Mouse (Mus musculus) CH12.LX (cell line): ENCODE data around the gene 1700056E22Rik. TPM values are rescaled to one million over a fixed set of nuclear protein-coding genes. Genes with fewer than 3 reads are reported as not detected.

Experiments used
- DNase-seq: peaks from one replicate; pipeline ENCODE4 v3.0.0-alpha.2; 2013; ENCODE audit errors: extremely low read depth
- H3K27ac ChIP-seq: 2 replicates; pipeline ENCODE4 v1.5.1; 2012; ENCODE audit warnings: low read depth, mild to moderate bottlenecking, control low read depth, moderate library complexity; ENCODE audit not compliant: insufficient read depth
- H3K27me3 ChIP-seq: replicated peaks from 2 replicates; pipeline ENCODE3; 2012; ENCODE audit warnings: inconsistent platforms
- H3K36me3 ChIP-seq, 2 experiments: replicated peaks in 1 of 2; 2 replicates each; pipeline versions ENCODE3 to v1.6.1; 2012; ENCODE audit warnings: inconsistent platforms in 1 of 2, low read length in 1 of 2, mild to moderate bottlenecking in 1 of 2, mixed read lengths in 1 of 2, moderate library complexity in 1 of 2; ENCODE audit not compliant: control insufficient read depth in 1 of 2, insufficient read depth in 1 of 2
- H3K4me1 ChIP-seq, 2 experiments: 2 replicates each; pipeline ENCODE4 v1.6.1; 2012; ENCODE audit warnings: inconsistent platforms in 1 of 2, moderate library complexity in 1 of 2; ENCODE audit not compliant: insufficient read depth in 2 of 2, control insufficient read depth in 1 of 2
- H3K4me2 ChIP-seq: 2 replicates; pipeline ENCODE4 v1.6.1; 2012; ENCODE audit warnings: low read depth, mild to moderate bottlenecking, control low read depth; ENCODE audit not compliant: poor library complexity, insufficient read depth, severe bottlenecking
- H3K4me3 ChIP-seq, 3 experiments: fragments of 150-350 bp in 1 of 3; sonication (generic) in 1 of 3; replicated peaks in 1 of 3; 2 replicates each; pipeline versions ENCODE3 to v1.5.1; 2011 to 2012; ENCODE audit warnings: low read depth in 2 of 3, low read length in 2 of 3, mild to moderate bottlenecking in 2 of 3, moderate library complexity in 2 of 3, control low read depth in 1 of 3, improper control_type of control experiment in 1 of 3, inconsistent platforms in 1 of 3, mixed read lengths in 1 of 3; ENCODE audit not compliant: poor library complexity in 1 of 3
- H3K79me2 ChIP-seq: replicated peaks from 2 replicates; pipeline ENCODE4 v1.6.1; 2012; ENCODE audit warnings: mild to moderate bottlenecking, moderate library complexity; ENCODE audit not compliant: control insufficient read depth, poor library complexity, insufficient read depth, severe bottlenecking; ENCODE audit errors: extremely low read depth
- H3K9ac ChIP-seq: 2 replicates; pipeline ENCODE4 v1.6.1; 2012; ENCODE audit warnings: low read depth, mild to moderate bottlenecking, control low read depth, moderate library complexity; ENCODE audit not compliant: insufficient read depth
- H3K9me3 ChIP-seq: replicated peaks from 2 replicates; pipeline ENCODE3; 2012; ENCODE audit warnings: low read length, inconsistent platforms, mixed read lengths
- CHD2 ChIP-seq: IDR thresholded peaks from 2 replicates; pipeline ENCODE4 v1.6.1; 2011; ENCODE audit warnings: low read length, improper control_type of control experiment
- CTCF ChIP-seq, 2 experiments: IDR thresholded peaks in 1 of 2; conservative IDR thresholded peaks in 1 of 2; 2 replicates each; pipeline ENCODE4 v1.5.1; 2011 to 2012; ENCODE audit warnings: low read depth in 2 of 2, low read length in 2 of 2, improper control_type of control experiment in 1 of 2, inconsistent platforms in 1 of 2, mild to moderate bottlenecking in 1 of 2, moderate library complexity in 1 of 2
- ELF1 ChIP-seq: IDR thresholded peaks from 2 replicates; pipeline ENCODE4 v1.6.1; 2014; ENCODE audit warnings: low read depth, mild to moderate bottlenecking, inconsistent platforms, low read length, improper control_type of control experiment
- EP300 ChIP-seq: IDR thresholded peaks from 2 replicates; pipeline ENCODE4 v1.6.1; 2011; ENCODE audit warnings: low read length, improper control_type of control experiment
- JUND ChIP-seq: conservative IDR thresholded peaks from 2 replicates; pipeline ENCODE4 v1.6.1; 2011; ENCODE audit warnings: low read depth, low read length, improper control_type of control experiment
- MAFK ChIP-seq: IDR thresholded peaks from 2 replicates; pipeline ENCODE4 v1.6.1; 2011; ENCODE audit warnings: low read length, improper control_type of control experiment; ENCODE audit not compliant: insufficient replicate concordance
- MXI1 ChIP-seq: IDR thresholded peaks from 2 replicates; pipeline ENCODE4 v1.6.1; 2011; ENCODE audit warnings: mild to moderate bottlenecking, low read depth, low read length, improper control_type of control experiment
- PAX5 ChIP-seq: IDR thresholded peaks from 2 replicates; pipeline ENCODE4 v1.6.1; 2012; ENCODE audit warnings: low read length, inconsistent platforms, mixed read lengths
- RAD21 ChIP-seq: IDR thresholded peaks from 2 replicates; pipeline ENCODE4 v1.6.1; 2011; ENCODE audit warnings: low read depth, mild to moderate bottlenecking, low read length, improper control_type of control experiment, moderate library complexity
- RCOR1 ChIP-seq: conservative IDR thresholded peaks from 2 replicates; pipeline ENCODE4 v1.6.1; 2012; ENCODE audit warnings: low read depth, mild to moderate bottlenecking, inconsistent platforms, low read length, improper control_type of control experiment
- SIN3A ChIP-seq: IDR thresholded peaks from 2 replicates; pipeline ENCODE4 v1.6.1; 2012; ENCODE audit warnings: low read length, improper control_type of control experiment, inconsistent platforms
- SMC3 ChIP-seq: IDR thresholded peaks from 2 replicates; pipeline ENCODE4 v1.6.1; 2011; ENCODE audit warnings: low read depth, low read length, improper control_type of control experiment
- TBP ChIP-seq: conservative IDR thresholded peaks from 2 replicates; pipeline ENCODE4 v1.6.1; 2011; ENCODE audit warnings: low read depth, low read length, improper control_type of control experiment
- TCF12 ChIP-seq: IDR thresholded peaks from 2 replicates; pipeline ENCODE4 v1.6.1; 2014; ENCODE audit warnings: low read depth, mild to moderate bottlenecking, inconsistent platforms, low read length, improper control_type of control experiment
- USF1 ChIP-seq: IDR thresholded peaks from 2 replicates; pipeline ENCODE4 v1.6.1; 2014; ENCODE audit warnings: low read depth, mild to moderate bottlenecking, inconsistent platforms, low read length, improper control_type of control experiment
- ZC3H11A ChIP-seq: IDR thresholded peaks from 2 replicates; pipeline ENCODE4 v1.6.1; 2012; ENCODE audit warnings: low read depth, mild to moderate bottlenecking, inconsistent platforms, low read length, improper control_type of control experiment
- ZKSCAN1 ChIP-seq: IDR thresholded peaks from 2 replicates; pipeline ENCODE4 v1.6.1; 2012; ENCODE audit warnings: low read depth, inconsistent platforms, low read length, improper control_type of control experiment, borderline replicate concordance
- ZMIZ1 ChIP-seq: IDR thresholded peaks from 2 replicates; pipeline ENCODE4 v1.6.1; 2012; ENCODE audit warnings: low read depth, mild to moderate bottlenecking, inconsistent platforms, low read length, improper control_type of control experiment
- dilution Hi-C: fragments of 300-500 bp; cut with MboI; formaldehyde crosslinking; loops from 2 replicates; pipeline ENCODE4 v1.14.3; 2020; ENCODE audit warnings: low sequenced_read_pairs; ENCODE audit not compliant: extremely low pct_unique_long_range_greater_than_20kb, extremely low pct_ligation_motif_present
- in situ Hi-C: fragments of 300-500 bp; cut with MboI; formaldehyde crosslinking; loops from 3 replicates; pipeline ENCODE4 v1.14.3; 2019; ENCODE audit warnings: low sequenced_read_pairs, low pct_ligation_motif_present, low pct_unique_long_range_greater_than_20kb, mixed read lengths
- polyA plus RNA-seq: library from polyadenylated mRNA; unstranded; fragments of >175 nt; gene quantifications from 2 replicates; pipeline ENCODE4 v1.2.1, GENCODE M21; 2012; ENCODE audit warnings: low read depth; ENCODE audit not compliant: insufficient read length
- total RNA-seq, 2 experiments: library from RNA; depleted of rRNA; stranded (reverse); fragments of 300-350 nt in 1 of 2; fragments of >200 nt in 1 of 2; gene quantifications; 2 replicates each; pipeline ENCODE4 v1.2.3; 2012 to 2014

1700056E22Rik gene
- total and polyA plus RNA-seq, 3 experiments = 0.25 to 1.0 (median 0.26) TPM

DNA sequence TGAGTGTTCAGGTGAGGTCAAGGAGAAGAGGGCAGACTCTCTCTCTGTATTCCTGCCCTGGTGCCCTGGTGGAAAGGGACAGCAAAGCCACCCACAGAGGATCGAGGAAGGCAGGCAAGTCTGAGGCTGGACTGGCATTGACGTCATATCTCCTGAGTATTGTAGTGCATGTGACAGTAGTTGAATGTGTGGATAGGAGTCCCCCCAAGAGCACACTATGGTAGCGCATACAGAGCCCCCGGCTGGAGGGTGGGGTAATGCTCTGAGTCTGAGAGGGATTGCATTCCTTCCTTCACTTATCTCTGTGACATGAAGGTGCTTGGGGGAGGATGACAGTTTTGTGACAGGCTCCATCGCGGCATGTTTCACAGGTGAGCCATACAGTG, 14.4 kb downstream of the 1700056E22Rik start:
- dilution Hi-C loops = no loop called here

DNA sequence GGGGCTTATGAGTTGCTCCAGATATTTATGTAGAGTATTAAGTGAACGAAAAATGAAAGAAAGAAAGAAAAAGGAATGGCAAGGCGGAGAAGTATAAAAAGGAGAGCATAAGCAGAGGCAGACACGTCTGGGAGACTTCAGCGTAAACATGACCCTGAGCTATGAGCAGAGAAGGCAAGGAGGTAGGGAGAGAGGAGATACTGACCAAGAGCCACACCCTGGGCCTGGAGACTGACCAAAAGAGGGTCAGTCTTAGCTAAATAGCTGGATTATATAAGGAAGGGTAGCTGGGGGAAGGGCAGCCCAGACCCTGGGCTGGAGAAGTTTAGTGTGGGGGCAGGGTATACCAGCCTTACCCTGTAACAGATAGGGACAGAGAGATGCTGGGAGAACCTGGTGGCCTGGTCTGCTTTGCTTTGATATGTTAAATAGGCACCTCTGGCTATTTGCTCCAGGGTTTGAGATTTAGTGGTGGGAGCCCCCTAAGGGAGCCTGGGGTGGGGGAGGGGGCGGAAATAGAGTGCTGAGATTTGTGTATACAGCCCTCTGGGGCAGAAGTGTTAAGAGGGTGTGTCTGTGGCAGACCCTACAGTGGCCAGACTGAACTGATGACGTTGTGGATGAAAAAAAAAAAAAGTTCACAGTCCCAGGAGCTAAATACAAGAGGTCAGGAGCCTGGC, 14.9 kb downstream of the 1700056E22Rik start:
- H3K36me3 ChIP-seq = no peaks in the 10 kb centered on the region
- no peak overlapping the region for H3K27ac ChIP-seq
- dilution Hi-C loops (no loop called here), in situ Hi-C loops (no loop called here)
- H3K4me2 ChIP-seq = no peak overlapping the region
- TF ChIP-seq CTCF (conservative IDR thresholded peaks at IDR 0.05 in 1 of 2, IDR thresholded peaks at IDR 0.05 in 1 of 2; ENCODE audit: low read depth in 2 of 2, low read length in 2 of 2) = no peak
- no peak for TF ChIP-seq TBP
- TF ChIP-seq CHD2 = 0 out of 2 replicates have a peak, but pooled peaks have one; percentile 20
- peaks cover 3 to 58% of the 10 kb centered on the region in 2 experiments; a peak in 3 of 4 replicates for H3K4me1 ChIP-seq
- no peaks in the 10 kb centered on the region for H3K9me3 ChIP-seq
- H3K79me2 ChIP-seq = no peaks in the 10 kb centered on the region
- no peak for DNase-seq
- no peaks in the 10 kb centered on the region for H3K27me3 ChIP-seq
- no peak overlapping the region for H3K9ac ChIP-seq
- H3K4me3 ChIP-seq = no peak overlapping the region

More for the DNA sequence above, 14.4 kb downstream of the 1700056E22Rik start:
- TF ChIP-seq RAD21 (no peak), MXI1 (no peak), MAFK (no peak), PAX5 (no peak), TCF12 (no peak), USF1 (no peak), ZMIZ1 (no peak), SMC3 (no peak), JUND (no peak), ZC3H11A (no peak), RCOR1 (no peak), ZKSCAN1 (no peak), ELF1 (no peak), EP300 (no peak), SIN3A (no peak)
- in situ Hi-C loops = no loop called here
- Histone ChIP-seq H3K9ac (no peak overlapping the region), H3K9me3 (no peaks in the 10 kb centered on the region), H3K4me2 (no peak overlapping the region), H3K79me2 (no peaks in the 10 kb centered on the region), H3K27me3 (no peaks in the 10 kb centered on the region), H3K4me3 (no peak overlapping the region), H3K36me3 (no peaks in the 10 kb centered on the region), H3K27ac (no peak overlapping the region), H3K4me1 (peaks cover 0 to 58% of the 10 kb centered on the region in 2 experiments; a peak in 2 of 4 replicates)
- no peak for DNase-seq
